17 mouse cellular contexts compared by ENCODE assay signal in the genomic region with DNA sequence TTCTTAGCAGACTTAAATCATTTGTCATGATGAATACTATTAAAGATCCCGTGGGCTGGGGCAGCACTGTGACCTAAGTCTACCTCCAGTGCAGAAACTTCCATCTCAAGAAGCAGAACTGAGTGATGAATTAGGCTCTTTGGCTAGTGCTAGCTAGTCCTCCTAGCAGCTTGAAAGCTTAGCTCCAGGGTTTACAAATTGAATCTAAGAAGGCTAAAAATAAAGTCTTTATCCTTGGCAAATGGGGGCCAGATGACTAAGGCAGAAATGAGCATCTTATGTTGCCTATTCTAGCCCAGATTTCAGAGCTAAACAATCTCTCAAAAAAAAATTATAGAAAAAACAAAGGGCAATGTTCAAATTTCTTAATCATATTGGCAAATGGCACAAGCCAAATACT.
"Had no signal": no experiment of that assay in that cellular context is flagged by ENCODE, and none has a peak within 500 bp of the region (broad histone marks: within the 10 kb centered on the region; RNA-seq: fewer than 3 reads in every experiment).

No protein-coding gene starts in this region.

- H3K4me1 ChIP-seq: lung, embryonic 15.5 days; megakaryocyte, embryonic 14.5 days; midbrain, embryonic 12.5 days; neural tube, embryonic 12.5 days had no signal

- DNase-seq: lung, adult 2 months; lung, postnatal 14 days; lung, postnatal 36 days; midbrain, embryonic 14.5 days; right cerebral cortex, postnatal 25 days; right cerebral cortex, postnatal 4 days; spleen, adult 18-20 months; thymus, adult 18-20 months; thymus, postnatal 14 days; thymus, postnatal 36 days had no signal

- H3K27ac ChIP-seq: liver, embryonic 14.5 days; lung, embryonic 15.5 days; macrophage; midbrain, embryonic 12.5 days; neural tube, embryonic 12.5 days had no signal

- H3K9me3 ChIP-seq: lung, embryonic 15.5 days; megakaryocyte, embryonic 14.5 days; midbrain, embryonic 12.5 days; neural tube, embryonic 12.5 days had no signal

- H3K27me3 ChIP-seq: lung, embryonic 15.5 days; megakaryocyte, embryonic 14.5 days; midbrain, embryonic 12.5 days; neural tube, embryonic 12.5 days had no signal

- ATAC-seq: lung, postnatal 0 days had no signal

- H3K4me2 ChIP-seq: lung, embryonic 15.5 days; midbrain, embryonic 12.5 days; neural tube, embryonic 12.5 days had no signal

- H3K9ac ChIP-seq: liver, embryonic 14.5 days; lung, embryonic 15.5 days; midbrain, embryonic 12.5 days; neural tube, embryonic 12.5 days had no signal

- H3K4me3 ChIP-seq: lung, embryonic 15.5 days; megakaryocyte, embryonic 14.5 days; midbrain, embryonic 12.5 days; neural tube, embryonic 12.5 days had no signal
